Mouse (Mus musculus): ENCODE measurements around the gene Olfr518.

- TF ChIP-seq TAL1 (IDR thresholded peaks at IDR 0.05; ENCODE audit: low read length), result no peak
- no peak for TF ChIP-seq GATA1 (IDR thresholded peaks at IDR 0.05; ENCODE audit: low read length)
Measured at GRCm38 (mm10) chr7:108884906-108885305, at the start of gene Olfr518.
